Mouse (Mus musculus): ENCODE results near the gene Olfr1418. TPM values are rescaled to one million over a fixed set of nuclear protein-coding genes. Genes with fewer than 3 reads are reported as not detected.

The Olfr1418 gene
- polyA plus RNA-seq, 1 experiment from 2014 or later: not detected

DNA sequence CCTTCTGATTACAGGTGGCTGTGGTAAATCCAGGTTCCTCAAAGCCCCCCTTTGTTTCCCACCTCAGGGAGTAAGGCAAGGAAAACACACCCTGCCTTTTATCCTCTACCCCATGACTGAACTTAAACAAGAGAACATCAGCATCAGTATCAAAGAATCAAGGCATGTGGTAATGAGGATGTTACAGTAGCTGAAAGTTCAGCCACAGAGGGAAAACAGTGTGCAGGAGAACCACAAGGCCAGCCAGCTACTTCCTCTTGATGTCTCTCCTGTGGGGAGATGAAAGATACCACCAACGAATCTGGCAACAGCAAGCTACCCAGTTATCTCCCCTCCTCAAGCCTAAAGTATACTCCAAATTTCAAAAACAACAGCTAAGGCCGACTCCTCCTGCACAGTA, 53.6 kb downstream of the Olfr1418 start:
- Histone ChIP-seq H3K4me2 (ENCODE audit: low read depth, low read length, severe bottlenecking) (no peak overlapping the region), H3K27me3 (ENCODE audit: control insufficient read depth, insufficient read depth, low read length) (no peaks in the 10 kb centered on the region), H3K4me3 (ENCODE audit: low read depth, low read length) (no peak overlapping the region), H3K9ac (ENCODE audit: low read length) (no peak overlapping the region), H3K36me3 (ENCODE audit: control insufficient read depth, insufficient read depth, low read length) (no peaks in the 10 kb centered on the region), H3K9me3 (ENCODE audit: control insufficient read depth, low read length) (no peaks in the 10 kb centered on the region), H3K27ac (ENCODE audit: low read depth, low read length) (no peak overlapping the region), H3K4me1 (replicated peaks; ENCODE audit: control insufficient read depth, insufficient read depth, low read length) (0 out of 2 replicates have a peak, but pooled peaks cover 3% of the 10 kb centered on the region)
- DNase-seq (ENCODE audit: low spot score) (no peak), ATAC-seq (replicated peaks; ENCODE audit: low FRiP score) (no peak)
- 74% methylated on average over 2 of the region's 2 CpGs for WGBS

DNA sequence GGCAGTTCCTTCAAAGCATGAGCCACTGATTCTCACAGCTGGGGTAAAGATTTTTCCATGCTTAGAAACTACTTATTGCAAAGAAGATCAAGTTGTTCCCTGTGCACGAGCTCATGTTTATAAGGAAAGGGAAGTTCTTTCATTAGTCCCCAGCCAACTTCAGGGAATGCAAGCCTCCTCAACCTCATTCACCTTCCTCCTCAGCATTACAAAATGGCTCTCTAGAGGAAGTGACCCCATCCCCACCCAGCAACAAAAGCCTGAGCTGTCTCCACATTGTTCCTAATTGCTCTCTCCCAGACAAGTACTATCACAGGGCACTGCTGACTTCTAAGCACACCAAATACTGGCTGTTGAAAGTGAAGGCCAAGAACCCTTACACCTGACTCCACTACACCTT, 56.4 kb downstream of the Olfr1418 start:
- Histone ChIP-seq H3K27ac (ENCODE audit: low read depth, low read length) (no peak overlapping the region), H3K4me1 (replicated peaks; ENCODE audit: control insufficient read depth, insufficient read depth, low read length) (no peaks in the 10 kb centered on the region), H3K9ac (ENCODE audit: low read length) (no peak overlapping the region), H3K9me3 (ENCODE audit: control insufficient read depth, low read length) (no peaks in the 10 kb centered on the region), H3K36me3 (ENCODE audit: control insufficient read depth, insufficient read depth, low read length) (no peaks in the 10 kb centered on the region), H3K4me2 (ENCODE audit: low read depth, low read length, severe bottlenecking) (no peak overlapping the region), H3K27me3 (ENCODE audit: control insufficient read depth, insufficient read depth, low read length) (no peaks in the 10 kb centered on the region), H3K4me3 (ENCODE audit: low read depth, low read length) (no peak overlapping the region)
- WGBS: 76% methylated on average over 1 of the region's 1 CpGs
- ATAC-seq (replicated peaks; ENCODE audit: low FRiP score) (no peak), DNase-seq (ENCODE audit: low spot score) (no peak)

Other genes starting within 250 kb of the Olfr1418 start
- not detected in 2 replicates for gene Ms4a2, start 237.3 kb downstream of the Olfr1418 start, polyA plus RNA-seq (2014; fragmentation: Nextera tagmentation; extraction: Ambion mirVana)
- not detected in 2 replicates for gene Ms4a3, start 220.2 kb downstream of the Olfr1418 start, polyA plus RNA-seq (2014; fragmentation: Nextera tagmentation; extraction: Ambion mirVana)
- gene Oosp2, start 200.5 kb downstream of the Olfr1418 start, polyA plus RNA-seq (2014; fragmentation: Nextera tagmentation; extraction: Ambion mirVana): not detected in 2 replicates
- not detected in 2 replicates for gene Oosp1, start 169.9 kb downstream of the Olfr1418 start, polyA plus RNA-seq (2014; fragmentation: Nextera tagmentation; extraction: Ambion mirVana)
- gene Oosp3, start 164.0 kb downstream of the Olfr1418 start, polyA plus RNA-seq (2014; fragmentation: Nextera tagmentation; extraction: Ambion mirVana): not detected in 2 replicates
- not detected in 2 replicates for gene Gif, start 113.5 kb downstream of the Olfr1418 start, polyA plus RNA-seq (2014; fragmentation: Nextera tagmentation; extraction: Ambion mirVana)
- 54.3 and 54.9 TPM in 2 replicates for gene Mrpl16, start 90.7 kb downstream of the Olfr1418 start, polyA plus RNA-seq (2014; fragmentation: Nextera tagmentation; extraction: Ambion mirVana)
- 11.0 and 11.4 TPM in 2 replicates for gene Stx3, start 41.7 kb downstream of the Olfr1418 start, polyA plus RNA-seq (2014; fragmentation: Nextera tagmentation; extraction: Ambion mirVana)
- not detected in 2 replicates for gene Olfr1417, start 21.8 kb downstream of the Olfr1418 start, polyA plus RNA-seq (2014; fragmentation: Nextera tagmentation; extraction: Ambion mirVana)
- gene Olfr1419, start 14.0 kb upstream of the Olfr1418 start, polyA plus RNA-seq (2014; fragmentation: Nextera tagmentation; extraction: Ambion mirVana): not detected in 2 replicates
- not detected in 2 replicates for gene Olfr1420, start 25.5 kb upstream of the Olfr1418 start, polyA plus RNA-seq (2014; fragmentation: Nextera tagmentation; extraction: Ambion mirVana)
- gene Patl1, start 51.3 kb upstream of the Olfr1418 start, polyA plus RNA-seq (2014; fragmentation: Nextera tagmentation; extraction: Ambion mirVana): 33.0 and 35.5 TPM in 2 replicates
- gene Osbp, start 104.9 kb upstream of the Olfr1418 start, polyA plus RNA-seq (2014; fragmentation: Nextera tagmentation; extraction: Ambion mirVana): 6.1 and 6.6 TPM in 2 replicates
- gene Olfr1423, start 180.3 kb upstream of the Olfr1418 start, polyA plus RNA-seq (2014; fragmentation: Nextera tagmentation; extraction: Ambion mirVana): not detected in 2 replicates
- not detected in 2 replicates for gene Olfr1424, start 201.6 kb upstream of the Olfr1418 start, polyA plus RNA-seq (2014; fragmentation: Nextera tagmentation; extraction: Ambion mirVana)
- not detected in 2 replicates for gene Olfr1425, start 216.7 kb upstream of the Olfr1418 start, polyA plus RNA-seq (2014; fragmentation: Nextera tagmentation; extraction: Ambion mirVana)
- gene Olfr1426, start 230.9 kb upstream of the Olfr1418 start, polyA plus RNA-seq (2014; fragmentation: Nextera tagmentation; extraction: Ambion mirVana): not detected in 2 replicates
- gene Olfr1427, start 242.3 kb upstream of the Olfr1418 start, polyA plus RNA-seq (2014; fragmentation: Nextera tagmentation; extraction: Ambion mirVana): not detected in 2 replicates

Measured in forebrain, embryonic 11.5 days (tissue).